Mouse (Mus musculus) testis, postnatal 10 days (tissue): ENCODE measurements around the gene Spns1.
"Not testable (repeated sequence)": the region's sequence is repeated elsewhere in the genome, so short reads cannot be mapped to it uniquely, and the experiment has no call there.

ENCODE experiments used
- DNase-seq: peaks from one replicate; pipeline ENCODE4 v3.0.0; 2021; ENCODE audit warnings: low spot score

Gene Spns1

GRCm38 (mm10) chr7:126338906-126339305 is 38.3 kb downstream of the Spns1 start:
- DNase-seq: no peak

- DNase-seq: no peak
Observed at GRCm38 (mm10) chr7:126335556-126335955, 41.7 kb downstream of the Spns1 start.

- no peak for DNase-seq
Observed at GRCm38 (mm10) chr7:126332691-126333090, 44.6 kb downstream of the Spns1 start.

- no peak for DNase-seq
Observed at GRCm38 (mm10) chr7:126330693-126331092, 46.6 kb downstream of the Spns1 start.

GRCm38 (mm10) chr7:126329907-126330645 is 47.2 kb downstream of the Spns1 start:
- DNase-seq: no peak

GRCm38 (mm10) chr7:126328848-126329247 is 48.4 kb downstream of the Spns1 start:
- DNase-seq: not testable (repeated sequence)

- not testable (repeated sequence) for DNase-seq
Observed at GRCm38 (mm10) chr7:126325576-126326273, 51.5 kb downstream of the Spns1 start.

GRCm38 (mm10) chr7:126324791-126325190 is 52.5 kb downstream of the Spns1 start:
- no peak for DNase-seq

GRCm38 (mm10) chr7:126323729-126324128 is 53.5 kb downstream of the Spns1 start:
- peak; percentile 88 for DNase-seq
